Mouse (Mus musculus) liver (tissue): Measurements from ENCODE around the gene Gm49373.

Experiments
- DNase-seq: peaks from one replicate; pipeline ENCODE4 v3.0.0-alpha.2; 2020; ENCODE audit warnings: mixed read lengths

Gm49373 gene

DNA sequence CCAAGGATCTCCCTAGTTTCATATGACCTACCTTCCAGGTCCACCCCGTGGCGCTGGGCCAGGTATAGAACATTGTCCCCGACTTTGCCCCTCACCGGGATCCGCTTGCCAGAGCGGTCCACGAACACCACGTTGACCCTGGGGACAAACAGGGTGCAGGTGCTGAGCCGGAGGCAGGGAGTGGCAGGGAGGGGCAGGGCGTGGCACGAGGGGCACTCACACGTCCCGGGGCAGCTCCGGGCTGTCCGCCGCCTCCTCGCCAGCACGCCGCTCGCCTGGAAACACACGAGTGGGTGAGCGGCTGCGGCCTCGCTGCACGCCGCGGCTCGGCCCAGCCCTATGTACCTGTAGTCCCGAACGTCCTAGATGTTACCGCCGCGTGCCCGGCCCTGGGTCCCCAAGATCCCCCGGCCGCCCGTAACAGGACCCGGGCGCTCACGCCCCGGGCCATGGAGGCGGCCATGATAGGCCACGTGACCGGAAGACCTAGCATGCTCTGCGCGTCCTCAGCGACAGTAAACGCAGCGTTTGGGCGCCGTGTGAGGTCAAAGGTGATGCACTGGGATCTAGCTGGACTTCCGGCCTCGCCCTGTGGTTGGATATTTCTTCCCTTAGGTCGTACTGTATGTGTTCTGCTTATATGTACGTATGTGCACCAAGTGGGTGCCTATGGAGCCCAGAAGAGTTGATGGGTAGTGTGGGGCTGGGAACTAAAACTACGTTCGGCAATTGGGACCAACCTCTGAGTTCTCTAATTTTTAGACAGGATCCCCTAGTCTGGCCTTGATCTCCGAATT is at the start of gene Gm49373, which contains the start of gene Fdx1l:
Gene Gm49373, minus strand, starts transcription at position 53 of the 797 bp plus-strand sequence.
Gene Fdx1l, minus strand, starts transcription at position 571 of the 797 bp plus-strand sequence.
- peak; percentile 87 for DNase-seq

DNA sequence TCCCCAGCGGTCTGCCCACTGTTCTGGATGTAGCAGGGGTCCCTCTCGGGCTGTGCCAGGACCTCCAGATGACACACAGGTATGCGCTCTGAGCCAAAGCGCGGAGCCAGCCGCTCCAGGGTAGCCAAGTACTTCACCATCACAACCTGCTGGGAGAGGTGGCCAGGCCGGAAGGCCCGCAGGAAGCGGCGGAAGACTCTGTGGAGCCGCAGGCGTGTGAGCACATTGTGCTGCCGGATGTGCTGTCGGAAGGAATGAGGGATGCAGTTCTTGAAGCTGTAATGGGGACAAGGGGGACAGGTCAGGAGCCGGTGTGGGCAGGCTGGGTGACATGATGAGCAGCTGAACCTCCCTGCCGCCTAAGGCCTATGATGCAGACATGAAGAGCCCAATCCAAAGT is 48.6 kb upstream of the Gm49373 start:
- DNase-seq: no peak

DNA sequence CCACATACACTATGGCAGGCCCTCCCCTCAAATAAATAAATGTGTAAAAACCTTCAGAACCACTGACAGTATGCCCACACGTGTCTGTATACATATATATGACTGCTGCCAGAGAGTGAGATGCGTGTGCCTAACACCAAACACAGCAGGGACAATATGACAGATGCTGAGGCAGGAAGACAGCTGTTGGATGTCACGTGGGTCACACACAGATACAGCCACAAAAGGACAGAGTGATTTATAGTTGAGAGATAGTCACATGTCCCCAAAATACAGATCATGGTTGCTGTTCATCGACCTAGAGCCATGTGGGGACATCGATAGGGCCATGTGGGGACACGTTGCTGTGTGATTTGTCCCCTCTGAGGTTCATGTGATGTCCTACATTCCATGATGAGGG is 44.2 kb upstream of the Gm49373 start:
- DNase-seq: no peak

DNA sequence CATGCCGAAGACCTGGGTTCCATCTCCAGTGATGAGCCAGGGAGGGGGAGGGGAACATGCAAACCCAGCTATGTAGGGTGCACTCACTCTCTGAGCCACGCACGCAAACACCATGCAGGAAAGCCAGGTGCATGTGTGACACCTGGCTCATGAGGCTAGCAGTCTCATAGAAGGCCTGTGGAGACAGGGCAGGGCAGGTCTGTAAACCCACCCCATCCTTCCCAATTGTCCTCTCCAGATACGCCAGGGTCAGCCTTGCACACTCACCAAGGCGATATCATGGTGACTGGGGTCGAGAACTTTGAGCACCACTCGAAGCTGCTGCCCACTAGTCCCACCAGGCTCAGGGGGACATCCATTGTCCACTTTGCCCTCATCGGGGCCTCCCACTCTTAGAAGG is 42.2 kb upstream of the Gm49373 start:
- DNase-seq: no peak

DNA sequence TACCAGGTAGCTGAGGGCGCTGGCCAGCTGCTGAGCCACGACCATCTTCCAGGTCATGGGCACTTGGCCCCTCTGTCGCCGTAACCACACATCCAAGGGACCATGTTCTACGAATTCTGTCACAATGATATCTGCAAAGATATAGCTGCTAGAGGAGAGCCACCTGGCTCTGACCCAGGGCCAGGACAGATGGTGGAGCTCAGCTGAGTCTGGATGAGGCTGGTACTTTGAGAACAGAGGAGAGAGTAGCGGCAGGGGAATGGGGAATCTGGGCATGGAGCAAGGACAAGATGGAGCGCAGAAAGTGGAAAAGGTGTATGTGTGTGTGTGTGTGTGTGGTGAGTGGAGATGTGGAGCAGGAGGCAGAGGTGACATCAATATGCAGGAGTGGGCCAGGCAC is 41.3 kb upstream of the Gm49373 start:
- DNase-seq: no peak

DNA sequence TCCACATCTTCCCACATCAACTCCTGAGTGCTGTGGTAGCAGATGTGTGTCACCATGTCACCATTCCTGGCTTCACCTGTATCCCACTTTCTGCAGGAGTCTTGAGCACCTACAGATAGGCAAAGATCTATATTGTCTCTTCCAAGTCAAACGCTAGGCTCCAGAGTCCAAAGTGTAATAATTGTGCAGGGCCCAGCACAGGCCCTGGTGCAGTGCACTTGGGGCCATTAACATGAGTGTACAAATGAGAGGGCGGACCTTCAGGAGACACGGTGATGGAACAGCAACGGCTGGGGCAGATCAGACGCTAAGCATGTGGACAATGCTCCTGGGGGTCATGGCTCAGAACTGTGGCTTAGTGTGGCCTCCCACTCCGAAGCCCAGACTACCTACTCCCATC is 40.9 kb upstream of the Gm49373 start:
- DNase-seq: no peak

DNA sequence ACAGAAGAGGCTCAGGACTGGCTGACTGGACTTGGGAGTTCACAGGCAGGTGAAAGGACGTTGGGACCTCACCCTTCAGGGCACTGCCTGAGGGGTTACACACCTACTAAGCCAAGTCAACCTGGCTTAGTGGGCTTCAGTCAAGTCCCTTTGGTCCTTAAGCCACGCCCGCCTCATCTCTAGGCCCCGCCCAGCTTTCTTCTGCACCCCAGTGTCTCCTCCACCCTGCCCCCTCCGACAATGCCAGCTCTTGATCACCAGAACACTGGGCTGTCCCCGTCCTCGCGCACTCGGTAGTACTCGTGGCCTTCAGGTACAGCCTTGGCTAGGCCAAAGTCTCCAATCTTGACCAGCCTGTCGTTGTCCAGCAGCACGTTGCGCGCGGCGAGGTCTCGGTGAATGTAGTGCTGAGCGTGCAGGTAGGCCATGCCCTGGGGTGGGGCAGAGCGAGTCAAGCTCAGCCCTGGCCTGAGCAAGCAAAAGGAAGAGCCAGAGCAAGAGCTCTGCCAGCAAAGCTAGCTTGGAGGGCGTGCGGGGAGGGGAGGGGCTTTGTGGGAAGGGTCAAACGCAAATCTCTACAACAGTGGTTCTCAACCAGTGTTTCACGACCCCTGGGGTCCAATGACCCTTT is 34.8 kb upstream of the Gm49373 start:
- DNase-seq: peak; percentile 49

DNA sequence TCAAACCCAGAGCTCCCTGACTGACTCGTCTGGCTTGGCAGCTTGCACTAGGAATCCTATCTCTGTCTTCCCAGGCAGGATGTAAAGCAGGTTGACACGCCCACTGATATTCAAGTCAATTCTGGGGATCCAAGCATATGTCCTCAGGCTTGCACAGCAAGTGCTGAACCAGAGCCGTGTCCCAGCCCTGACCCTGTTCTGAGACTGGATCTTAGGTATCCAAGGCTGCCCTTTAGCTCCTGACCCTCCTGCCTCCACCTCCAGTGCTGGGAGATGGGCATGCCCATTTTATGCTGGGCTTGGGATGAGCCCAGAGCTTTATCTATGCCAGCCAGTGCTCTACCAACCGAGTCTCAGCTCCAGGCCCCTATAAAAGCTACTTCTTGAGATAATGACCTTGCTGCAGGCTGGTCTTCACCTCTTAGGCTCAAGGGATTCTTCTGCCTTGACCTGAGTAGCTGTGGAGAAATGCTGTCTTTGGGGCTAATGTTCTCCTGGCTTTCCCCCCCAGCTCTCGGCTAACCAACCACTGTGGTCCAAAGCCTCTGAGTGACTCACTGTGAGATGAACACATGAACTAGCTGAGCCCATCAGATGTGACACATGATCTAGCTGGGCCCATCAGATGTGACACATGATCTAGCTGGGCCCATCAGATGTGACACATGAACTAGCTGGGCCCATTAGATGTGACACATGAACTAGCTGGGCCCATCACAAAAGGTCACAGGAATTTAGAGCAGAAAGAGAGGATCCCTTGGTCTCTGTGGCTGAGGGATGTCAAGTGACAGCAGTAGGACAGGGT is 33.1 kb upstream of the Gm49373 start:
- DNase-seq: peak; percentile 56

DNA sequence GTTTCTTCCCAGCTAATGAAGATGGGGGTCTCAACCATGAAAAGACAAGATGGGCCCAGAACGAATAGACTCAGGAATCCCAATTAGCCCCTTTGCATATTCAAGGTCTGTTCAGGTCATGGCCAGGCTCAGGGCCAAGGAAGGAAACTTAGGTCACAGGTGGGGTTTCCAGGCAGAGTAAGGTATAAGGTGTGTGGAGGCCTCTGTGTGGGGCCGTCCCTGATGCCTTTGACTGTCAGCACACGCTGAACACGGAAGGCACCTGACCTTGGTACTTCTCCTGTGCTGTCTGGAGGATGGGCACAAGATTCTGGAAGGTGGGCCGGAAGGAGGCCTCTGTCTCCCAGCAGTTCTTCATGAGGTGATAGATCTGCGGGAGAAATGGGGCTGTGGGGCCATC is 31.9 kb upstream of the Gm49373 start:
- no peak for DNase-seq

DNA sequence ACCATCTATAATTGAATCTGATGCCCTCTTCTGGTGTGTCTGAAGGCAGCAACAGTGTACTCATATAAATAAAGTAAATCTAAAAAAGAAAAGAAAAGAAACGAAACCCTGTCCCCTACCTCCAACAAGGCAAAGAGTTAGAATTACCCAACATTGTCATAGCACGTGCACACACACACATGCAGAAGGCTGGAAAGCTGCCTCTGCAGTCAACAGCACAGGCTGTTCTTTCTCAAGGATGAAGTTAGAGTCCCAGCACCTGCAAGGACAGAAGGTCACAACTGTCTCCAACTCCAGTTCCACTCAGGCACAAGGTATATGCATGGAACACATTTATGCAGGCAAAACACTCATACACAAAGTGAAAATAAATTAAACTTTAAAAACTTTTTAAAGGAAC is 29.2 kb upstream of the Gm49373 start:
- DNase-seq: no peak

DNA sequence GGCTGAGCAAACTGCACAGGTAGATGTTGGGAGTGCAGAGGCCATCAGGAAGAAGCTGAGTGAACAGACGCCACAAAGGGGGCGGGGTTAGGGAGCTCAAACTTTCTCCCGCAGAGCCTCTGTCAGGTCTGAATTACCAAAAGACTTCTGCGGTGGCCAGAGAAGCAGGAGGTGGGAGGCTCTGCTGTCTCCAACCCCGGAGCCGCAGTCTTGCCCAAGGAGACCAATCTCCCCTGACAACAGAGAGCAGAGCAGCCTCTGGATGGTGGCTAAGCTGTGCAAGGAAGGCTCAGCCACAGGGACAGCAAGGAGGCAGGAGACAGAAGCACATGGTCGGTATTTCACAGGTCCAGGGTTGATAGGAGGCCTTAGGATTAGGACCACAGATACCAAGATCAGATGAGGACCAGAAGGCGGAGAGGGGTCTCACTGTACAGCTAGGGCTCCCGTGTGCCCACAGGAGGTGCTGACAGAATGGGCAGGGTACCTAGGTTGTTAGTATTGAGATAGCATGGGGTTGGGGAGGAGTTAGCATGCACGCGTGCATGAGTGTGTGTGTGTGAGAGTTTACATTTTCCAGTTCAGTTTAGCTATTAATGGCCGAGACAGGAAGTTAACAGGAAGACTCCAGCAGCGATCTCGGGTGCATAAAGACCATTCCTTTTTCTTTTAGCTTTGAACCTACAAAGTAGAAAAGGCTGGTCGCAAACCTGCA is 27.7 kb upstream of the Gm49373 start:
- DNase-seq: no peak

DNA sequence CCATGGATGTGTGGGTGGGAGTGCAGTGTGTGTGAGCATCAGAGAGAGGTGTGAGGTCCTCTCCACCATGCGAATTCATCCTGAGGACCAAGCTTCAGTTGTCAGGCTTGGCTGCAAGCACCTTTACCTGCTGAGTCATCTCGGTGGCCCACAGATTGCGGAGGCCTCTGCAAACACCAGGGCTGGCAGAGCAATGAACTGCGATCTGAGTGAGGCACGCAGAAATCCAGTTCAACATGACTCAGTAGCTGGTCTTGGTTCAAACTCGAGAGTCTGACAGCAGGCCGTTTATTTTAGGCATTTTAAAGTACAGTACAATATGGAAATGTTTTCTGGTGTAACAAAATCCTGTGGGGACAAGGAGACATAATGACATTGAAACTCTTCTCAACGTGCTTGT is 24.9 kb upstream of the Gm49373 start:
- peak; percentile 50 for DNase-seq

DNA sequence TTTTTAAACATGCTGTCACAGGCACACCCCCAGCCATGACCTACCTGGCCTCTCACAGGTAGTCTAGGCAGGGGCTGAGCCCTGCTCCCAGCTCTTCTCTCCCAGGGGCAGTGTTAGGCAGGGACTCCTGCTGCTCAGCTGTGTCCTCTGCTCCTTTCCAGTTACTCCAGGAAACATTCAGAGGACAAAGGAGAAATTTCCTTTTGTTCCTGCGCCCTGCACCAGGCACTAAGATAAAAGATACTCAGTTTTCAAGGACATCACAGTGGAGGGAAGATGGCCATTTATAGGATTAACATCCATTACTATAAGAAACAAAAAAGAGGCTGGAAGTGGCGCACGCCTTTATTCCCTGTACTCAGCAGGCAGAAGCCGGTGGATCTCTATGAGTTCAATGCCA is 23.1 kb upstream of the Gm49373 start:
- no peak for DNase-seq

DNA sequence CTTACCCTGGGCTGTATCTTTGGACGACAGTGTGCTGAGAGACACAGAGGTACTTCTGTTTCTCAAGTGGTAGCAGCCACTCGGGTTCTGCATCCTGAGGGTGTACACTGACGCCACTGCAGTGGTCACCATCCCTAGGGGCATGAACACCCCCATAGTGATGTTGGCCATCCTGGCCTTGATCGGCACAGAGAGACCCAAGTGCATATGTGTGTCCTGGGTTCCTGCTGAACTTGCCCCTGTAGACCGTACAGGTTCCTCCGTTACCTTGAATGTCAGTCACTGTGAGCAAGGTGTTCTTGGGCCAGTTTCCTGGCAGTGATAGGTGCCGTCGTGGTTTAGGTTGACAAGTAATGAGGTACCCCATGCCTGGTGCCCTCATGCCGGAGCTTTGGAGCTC is 20.5 kb upstream of the Gm49373 start:
- DNase-seq: no peak

DNA sequence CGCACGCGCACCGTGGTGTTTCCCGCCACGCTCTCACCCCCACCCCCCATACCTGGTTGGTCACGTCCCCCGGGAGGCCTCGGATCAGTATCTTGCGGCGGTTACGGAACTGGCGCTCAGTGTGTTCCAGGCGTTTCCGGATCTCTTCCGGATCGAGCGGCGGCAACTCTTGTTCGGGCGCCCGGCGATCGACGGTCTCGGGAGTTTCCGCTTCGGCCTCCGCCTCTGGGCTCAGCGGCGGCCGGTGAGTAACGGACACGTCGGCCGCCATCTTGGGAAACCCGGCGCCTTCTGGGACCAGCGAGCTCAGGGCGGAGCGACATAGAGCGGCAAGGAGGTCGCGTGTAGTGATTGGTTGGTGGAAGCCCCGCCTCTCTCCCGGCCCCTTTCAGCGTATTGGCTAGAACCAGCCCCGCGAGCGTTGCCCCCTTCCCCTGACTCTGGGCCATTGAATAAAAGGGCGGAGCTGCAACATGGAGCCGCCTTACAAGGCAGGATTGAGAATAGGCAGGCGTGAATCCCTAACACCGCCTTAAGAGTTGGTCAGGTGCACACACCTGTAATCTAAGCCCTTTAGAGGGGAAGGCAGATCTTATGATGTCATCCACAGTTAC is 18.9 kb upstream of the Gm49373 start, which contains the start of the genes Gm38431 and Raver1:
Gene Gm38431, minus strand, starts transcription at position 291 of the 614 bp plus-strand sequence.
Gene Raver1, minus strand, starts transcription at position 302 of the 614 bp plus-strand sequence.
- DNase-seq: peak; percentile 99

DNA sequence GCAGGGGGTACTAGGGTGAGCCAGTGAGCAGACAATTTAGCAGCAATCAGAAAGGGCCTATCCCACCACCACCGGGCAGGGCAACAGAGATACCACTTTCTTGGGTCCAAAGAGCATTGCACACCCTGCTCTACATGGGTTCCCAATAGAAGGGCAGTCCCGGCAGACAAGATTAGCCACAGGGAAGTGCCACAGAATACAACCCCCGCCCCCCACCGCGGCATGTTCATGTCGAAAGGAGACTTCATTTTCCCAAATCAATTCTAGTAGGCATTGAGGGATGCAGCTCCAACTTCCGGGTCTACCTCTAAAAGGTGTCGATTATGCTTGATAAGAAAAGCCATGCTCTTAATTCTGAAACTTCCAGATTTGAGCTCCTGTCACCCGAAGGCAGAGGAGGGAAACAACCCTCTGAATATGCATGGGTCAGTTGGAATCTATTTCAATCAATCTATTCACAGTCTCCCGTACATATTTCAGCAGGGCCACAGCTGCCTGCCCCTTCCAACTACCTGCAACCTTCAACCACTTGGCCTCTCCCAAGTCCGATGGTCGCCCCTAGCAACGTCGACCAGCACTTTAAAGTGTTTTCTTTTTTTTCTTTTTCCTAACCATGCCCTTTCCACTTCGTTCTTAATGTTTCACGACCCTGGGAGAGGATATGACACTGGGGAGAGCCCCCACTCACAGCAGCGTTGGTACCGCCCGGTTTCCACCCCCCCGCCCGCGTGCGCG is 18.2 kb upstream of the Gm49373 start:
- peak; percentile 41 for DNase-seq

DNA sequence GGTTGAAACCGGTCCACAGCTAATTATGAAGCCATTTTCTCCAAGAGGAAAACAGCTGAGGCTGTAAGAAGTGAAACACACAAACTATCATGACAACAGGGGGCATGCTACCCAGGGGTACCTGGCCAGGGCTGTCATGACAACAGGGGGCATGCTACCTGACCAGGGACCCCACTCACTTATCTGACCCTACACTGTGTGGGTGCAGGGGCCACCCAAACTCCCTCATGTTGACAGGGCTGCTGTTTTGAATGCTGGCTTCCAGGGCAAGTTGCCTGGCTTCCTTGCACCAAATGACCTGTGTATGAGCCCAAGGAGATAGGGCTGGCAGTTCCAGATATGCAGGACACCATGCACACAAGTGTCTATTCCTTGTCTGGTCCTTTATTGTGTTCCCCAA is 17.6 kb upstream of the Gm49373 start:
- no peak for DNase-seq

DNA sequence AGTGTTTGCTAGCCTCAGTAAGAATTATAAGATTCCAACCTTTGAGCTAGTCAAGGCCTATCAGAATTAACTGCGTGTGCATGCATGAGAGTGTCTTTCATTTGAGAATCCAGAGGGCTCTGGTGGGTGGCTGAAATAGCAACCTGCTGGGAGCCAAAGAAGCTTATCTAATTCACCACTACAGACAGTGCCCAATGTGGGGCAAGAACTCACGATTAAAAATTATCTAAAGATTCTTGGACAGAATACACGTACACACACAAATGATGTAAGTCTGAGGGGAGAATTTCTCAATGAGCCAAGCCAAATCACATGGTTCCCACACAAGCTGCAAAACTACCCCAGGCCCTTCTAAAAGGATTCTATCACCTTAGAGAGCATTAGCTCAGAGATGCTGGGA is 10.4 kb upstream of the Gm49373 start:
- no peak for DNase-seq

DNA sequence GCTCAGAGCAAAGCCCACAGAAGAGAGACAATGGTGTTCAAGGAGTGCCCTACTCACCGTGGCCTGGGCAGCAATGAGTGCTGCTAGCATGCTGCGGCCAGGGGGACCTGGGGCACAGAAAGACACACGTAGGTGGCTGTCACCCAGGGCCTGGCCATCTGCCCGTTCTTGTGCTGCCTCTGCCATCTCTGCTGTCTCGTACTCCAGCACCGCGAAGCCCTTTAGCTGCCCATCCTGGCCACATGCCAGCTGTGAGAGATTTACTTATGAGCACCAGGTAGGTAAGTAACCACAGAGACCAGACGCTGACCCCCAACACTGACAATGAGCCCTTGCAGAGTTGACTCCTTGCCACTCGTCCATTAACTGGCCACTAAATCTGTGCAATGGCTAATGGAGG is 8.2 kb upstream of the Gm49373 start:
- DNase-seq: no peak

DNA sequence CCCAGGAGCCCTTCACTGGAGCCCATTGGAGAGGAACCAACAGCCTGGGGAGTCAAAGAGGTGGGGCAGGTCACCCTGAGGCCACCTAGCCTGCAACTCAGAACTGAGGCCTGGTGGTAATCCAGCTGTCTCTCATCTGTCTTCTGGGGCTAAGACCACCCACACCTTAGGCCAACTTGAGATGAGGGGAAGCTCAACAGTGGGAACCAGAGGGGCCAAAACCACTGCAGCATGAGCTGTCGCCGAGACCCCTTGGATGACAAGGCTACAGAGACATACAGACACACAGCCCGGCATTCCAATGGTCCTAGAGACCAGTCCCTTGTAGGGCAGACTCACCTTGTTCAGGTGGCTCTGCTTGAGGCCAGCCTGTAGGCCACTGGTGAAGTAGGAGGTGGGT is 2.7 kb upstream of the Gm49373 start:
- no peak for DNase-seq

DNA sequence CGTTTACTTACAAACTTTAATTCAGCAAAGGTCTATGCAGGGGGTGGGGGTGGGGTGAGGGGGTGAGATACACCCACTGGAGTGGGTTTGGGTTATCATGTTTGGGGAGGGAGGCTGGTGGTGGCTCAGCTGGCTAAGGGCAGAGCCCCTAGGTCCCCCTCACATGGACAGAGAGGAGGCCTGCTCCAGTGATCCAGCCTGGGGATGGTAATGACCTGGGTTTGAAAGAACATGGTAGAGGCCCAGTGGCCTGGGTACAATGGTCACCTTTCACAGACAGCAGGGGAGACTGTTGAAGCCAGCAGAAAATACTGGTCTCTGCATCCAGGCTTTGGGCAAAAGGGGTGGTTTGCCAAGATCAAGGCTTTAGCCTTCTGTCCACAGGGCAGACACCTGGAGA is 1.3 kb upstream of the Gm49373 start:
- no peak for DNase-seq

DNA sequence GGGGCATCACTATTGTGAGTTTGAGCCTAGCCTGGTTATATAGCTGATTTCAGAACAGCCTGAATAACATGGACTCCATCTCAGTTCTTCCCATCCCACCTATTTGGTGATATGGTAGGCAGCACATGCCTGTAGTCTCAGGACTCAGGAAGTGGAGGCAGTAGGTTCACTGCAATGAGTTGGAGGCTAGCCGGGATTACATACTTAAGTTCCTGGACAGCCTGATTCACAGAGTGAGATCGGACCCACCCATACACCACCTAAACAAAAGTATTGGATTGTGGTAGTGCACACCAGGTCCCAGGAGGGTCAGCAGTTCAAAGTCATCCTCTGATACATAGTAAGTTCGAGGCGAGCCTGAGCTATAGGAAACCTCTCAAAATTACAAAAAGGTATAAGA is 255 bp downstream of the Gm49373 start:
- DNase-seq: no peak
